Mouse (Mus musculus): ENCODE results near the gene Coq7.

Gene Coq7

GRCm38 (mm10) chr7:118493892-118494291 is 39.3 kb downstream of the Coq7 start:
- DNase-seq, result no peak

DNA sequence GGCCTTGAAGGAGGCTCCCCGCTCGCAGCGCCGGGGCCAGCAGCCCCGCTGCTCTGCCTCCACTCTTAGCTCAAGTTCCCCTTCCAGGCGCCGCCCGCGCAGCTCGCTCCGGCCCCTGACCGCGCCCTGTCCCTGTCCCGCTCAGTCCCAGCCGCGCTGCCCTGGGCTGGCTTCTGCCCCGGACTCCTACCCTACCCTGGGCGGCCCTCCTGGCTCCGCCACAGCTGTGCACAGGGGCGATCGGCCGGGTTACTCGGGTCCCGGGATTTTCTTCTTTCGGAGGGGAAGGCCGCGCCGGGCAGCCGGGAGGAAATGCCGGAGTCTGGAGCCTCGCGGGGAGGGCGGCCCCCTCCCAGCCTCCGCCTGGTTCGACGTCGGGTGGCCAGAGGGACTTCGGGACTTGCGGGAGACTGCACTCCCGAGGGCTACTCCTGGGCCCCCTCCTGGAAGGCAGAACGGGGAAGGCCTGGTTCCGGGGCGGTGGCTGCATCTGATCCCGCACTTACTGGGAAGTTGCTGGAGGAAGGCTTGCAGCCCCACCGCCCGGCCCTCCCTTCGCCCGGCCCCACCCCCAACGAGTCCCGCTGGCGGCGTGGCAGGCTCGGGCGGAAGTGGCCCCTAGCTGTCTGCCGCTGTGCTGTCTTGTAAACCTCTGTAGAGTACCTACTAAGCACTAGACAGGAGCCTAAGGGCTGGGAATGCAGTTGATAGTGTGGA is 41.6 kb downstream of the Coq7 start, which contains the start of gene Itpripl2:
TSS of gene Itpripl2 (minus strand) at position 545 of the 717 bp plus-strand sequence.
- DNase-seq, result peak; percentile 46 to 47

DNA sequence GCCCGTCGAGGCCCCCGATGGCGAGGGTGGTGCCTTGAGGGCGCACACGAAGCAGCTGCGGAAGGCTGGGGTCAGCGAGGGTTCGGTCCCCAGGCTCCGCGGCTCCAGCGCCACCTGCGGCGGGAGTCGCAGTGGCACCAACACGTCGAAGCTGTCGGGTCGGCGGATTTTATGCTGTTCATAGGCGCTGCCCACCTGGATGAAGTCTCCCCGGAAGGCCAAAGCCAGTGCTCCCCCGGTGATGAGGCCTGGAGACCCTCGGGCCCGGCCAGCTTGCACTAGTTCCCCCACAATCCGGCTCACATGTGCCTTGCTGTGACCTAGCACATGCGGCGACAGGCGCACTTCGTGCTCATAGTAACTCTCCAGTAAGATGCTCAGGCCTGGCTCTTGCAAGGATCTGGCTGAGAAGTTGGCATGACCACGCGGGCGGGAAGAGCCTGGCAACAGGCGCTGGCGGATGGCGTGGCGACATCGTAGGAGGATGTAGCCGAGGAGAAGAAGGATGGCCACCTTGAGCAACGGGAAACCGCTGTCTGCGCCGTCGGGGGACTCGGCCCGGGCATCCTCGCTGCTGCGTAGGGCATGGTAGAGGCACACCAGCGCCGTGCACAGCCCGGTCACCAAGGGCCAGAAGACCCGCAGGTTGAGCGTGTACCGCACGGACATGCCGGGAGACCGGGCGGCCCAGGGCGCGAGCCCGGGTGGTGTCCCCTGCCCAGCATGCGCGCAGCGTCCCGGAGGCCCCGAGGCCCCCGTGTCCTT is 42.3 kb downstream of the Coq7 start:
- DNase-seq, result peak in 1 of 2 experiments; percentile 7

DNA sequence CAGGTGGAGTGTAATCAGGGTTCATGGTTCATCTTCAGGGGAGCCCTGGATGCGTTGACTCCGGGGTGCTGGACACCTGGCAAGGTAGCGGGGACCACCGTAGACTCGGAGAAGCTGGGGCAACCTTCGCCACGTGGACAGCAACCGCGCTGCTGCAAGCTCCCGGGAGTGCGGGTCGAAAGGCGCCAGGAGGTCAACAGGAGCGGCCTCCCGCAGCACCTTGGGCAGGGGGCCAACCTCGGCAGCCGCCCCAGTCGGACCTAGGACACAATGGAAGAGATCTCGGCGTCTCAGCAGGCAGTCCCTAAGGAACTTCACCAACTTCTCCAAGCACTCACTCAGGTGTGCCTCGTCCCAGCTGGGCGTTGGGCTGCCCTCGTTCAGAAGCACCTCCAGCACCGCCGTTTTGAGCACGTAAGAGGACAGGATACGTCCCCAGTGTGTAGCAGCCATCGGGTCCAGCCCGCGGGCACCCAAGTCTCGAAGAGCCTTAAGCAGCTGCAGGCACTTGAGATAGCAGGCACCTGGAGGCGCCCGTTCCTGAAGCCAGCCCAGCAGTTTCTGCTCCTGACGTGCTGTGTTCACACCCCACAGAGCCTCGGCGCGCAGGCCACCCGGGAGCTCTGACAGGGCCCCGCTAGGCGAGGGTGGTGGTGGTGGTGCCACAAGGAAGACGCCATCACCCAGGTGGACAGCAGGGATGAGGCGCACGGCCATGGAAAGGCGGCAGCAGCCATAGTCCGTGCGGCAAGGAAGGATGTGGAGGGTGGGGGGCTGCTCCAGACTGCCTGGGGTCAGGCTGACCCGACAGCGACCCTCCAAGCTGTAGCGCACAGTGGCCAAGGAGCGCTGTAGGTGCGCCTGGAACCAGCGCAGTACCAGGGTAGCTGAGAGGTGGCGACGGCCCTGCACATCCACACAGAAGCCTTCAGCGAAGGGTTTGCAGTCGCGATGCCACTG is 43.2 kb downstream of the Coq7 start:
- no peak for DNase-seq

DNA sequence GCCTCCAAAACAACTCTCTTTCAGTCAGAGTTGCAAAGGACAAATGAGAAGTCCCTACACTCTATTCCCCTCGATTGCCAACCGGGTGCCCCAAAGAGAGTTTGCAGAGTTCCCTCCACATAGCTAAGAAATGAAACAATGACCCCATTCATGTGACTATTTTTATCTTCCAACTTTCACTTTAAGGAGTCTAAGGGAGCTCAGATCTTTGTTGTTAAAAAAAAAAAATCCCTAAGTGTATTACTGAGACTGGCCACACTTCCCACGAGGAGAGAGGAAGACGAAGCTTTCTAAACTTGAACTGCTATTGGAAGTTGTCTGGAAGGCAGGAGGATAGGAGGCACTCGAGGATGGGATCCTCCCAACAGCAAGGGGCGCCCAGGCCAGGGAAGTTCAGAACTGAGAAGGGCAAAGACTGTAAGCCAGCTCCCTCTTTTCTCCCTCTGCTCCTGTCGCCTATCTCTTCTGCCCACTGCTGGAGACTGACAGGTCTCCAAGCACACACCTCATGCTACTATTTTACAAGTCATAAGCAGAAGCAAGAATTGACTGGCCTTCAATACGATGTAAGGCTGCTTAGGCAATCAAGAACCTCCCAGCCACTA is 45.0 kb downstream of the Coq7 start:
- no peak for DNase-seq

DNA sequence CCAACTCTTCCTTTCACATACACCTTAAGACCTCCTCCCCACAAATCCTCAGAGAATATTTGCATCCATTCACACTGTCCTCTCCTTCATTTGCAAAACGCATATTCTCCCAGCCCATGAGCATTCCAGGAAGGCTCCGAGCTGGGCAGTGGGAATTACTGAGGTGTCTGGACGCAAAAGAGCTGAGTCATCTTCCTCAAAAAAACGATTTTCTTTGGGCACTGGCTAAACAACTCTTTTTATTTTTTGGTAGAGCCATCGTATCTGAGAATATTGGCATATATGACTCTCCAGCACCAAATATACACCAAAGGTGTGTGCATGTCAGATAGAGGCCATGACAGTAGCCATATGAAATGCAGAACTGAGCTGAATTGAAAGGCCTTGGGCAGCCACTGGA is 46.2 kb downstream of the Coq7 start:
- DNase-seq, result no peak

DNA sequence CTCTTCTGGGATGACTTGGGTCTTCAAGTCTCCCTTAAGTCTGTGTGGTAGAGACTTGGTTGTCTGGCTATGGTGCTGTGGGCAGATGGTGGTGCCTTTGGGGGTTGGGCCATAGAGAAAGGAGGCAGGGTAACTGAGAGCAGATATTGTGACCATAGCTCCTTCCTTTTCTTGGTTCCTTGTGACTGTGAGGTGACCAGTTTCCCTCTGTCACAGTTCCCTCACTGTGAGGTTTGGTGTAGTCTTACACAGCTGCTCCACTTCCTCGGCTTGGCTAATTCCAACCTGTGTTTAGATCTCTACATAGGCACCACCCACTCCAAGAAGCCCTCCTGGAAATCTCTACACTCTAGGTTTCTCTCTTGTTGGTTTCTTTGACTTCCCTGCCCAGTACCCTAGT is 49.2 kb downstream of the Coq7 start:
- DNase-seq, result no peak

DNA sequence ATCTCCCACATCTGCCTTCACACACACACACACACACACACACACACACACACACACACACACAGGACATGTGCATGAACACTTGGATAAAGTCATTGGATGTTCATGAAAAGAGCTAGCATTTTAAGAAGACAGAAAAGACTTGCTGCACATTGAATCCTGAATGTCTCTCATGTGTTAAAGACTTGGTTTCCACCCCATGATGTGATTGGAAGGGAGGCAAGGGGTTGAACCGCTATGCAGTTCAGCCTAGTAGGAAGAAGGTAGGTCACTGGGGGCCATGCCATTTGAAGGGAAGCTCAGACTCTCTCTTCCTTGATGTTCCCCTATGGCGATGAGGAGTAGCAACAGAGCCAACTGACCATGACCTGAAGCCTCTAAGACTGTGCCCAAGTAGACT is 51.2 kb downstream of the Coq7 start:
- no peak for DNase-seq

DNA sequence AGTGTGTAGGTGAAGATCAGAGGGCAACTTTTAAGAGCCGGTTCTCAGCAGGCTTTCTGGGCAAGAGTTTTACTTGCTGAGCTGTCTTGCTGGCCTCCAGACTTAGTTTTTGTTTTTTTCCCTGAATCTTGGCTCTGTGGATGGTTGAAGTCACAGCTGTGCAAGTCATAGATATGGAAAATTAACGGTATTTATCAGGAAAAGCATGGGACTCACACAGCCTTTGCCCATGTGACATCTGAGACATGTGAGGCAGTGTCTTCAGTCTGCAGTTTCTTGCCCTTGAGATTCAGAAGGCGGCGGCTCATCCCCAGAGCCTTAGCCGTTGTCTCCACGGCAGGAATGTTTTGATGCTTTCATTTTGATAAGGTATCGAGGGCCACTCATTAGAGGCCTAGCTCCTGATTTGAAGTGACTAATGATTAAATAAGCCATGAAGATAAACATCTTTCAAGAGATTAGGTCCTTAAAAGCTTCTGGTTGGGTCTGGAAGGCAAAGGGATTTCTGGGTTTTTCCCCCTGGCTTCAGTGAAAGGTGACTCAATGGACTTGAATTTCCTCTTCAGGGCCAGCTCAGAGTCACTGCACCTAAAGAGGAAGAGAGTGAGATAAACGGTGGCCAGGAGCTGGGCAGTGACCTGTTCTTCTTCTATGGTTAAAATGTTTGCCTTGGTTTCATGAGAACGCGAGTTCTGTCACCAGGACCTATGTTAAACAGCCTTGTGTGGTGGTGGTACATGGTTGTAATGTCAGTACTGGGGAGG is 51.9 kb downstream of the Coq7 start:
- DNase-seq, result no peak

DNA sequence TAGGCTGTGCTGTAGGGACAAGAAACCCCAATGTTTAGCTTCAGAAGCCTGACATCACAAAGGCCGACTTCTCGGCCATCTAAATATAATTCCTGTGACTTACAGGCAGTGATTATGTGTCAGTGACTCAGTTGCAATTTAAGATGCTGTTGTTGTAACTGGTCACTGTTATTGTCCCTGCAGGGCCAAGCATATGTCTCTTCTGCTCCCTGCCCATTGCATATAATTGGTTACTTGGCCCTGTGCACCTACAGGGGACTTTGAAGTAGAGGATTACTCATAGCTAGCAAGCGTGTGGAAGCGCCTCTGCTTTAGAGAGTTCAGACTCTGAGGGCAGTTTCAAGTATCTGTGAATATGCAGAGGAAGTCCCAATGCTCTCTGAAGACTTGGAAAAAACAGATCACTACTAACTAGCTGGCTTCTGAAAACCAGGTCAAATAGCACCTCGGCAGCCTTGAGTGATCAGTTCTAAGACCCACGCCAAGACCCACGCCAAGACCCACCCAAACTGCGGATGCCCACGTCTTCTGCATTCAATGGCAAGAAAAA is 52.9 kb downstream of the Coq7 start:
- no peak for DNase-seq

DNA sequence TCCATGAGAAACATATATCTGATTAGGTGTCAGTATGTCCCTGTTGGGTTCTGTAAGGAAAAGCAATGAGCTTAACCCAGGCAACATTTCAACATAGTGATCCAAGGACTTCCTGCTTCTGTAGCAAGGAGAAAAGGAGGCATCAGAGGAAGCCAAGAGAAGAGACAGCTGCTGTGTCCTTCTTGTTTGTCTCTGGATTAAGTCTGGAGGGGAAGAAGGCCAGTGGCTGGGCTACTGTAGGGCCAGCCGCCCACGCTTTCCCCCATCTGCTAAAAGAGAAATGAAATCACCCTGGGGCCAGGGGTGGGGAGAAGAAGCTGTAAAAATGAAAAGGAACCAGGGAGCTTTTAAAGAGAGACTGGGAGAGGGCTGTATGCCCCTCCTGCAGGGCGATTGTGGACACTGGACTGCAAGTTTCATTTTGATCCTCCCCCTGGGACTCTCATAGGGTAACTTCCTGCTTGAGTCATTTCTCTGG is 54.3 kb downstream of the Coq7 start:
- DNase-seq, result no peak

- no peak for DNase-seq
These were observed 56.7 kb downstream of the Coq7 start for GRCm38 (mm10) chr7:118476428-118476827.

DNA sequence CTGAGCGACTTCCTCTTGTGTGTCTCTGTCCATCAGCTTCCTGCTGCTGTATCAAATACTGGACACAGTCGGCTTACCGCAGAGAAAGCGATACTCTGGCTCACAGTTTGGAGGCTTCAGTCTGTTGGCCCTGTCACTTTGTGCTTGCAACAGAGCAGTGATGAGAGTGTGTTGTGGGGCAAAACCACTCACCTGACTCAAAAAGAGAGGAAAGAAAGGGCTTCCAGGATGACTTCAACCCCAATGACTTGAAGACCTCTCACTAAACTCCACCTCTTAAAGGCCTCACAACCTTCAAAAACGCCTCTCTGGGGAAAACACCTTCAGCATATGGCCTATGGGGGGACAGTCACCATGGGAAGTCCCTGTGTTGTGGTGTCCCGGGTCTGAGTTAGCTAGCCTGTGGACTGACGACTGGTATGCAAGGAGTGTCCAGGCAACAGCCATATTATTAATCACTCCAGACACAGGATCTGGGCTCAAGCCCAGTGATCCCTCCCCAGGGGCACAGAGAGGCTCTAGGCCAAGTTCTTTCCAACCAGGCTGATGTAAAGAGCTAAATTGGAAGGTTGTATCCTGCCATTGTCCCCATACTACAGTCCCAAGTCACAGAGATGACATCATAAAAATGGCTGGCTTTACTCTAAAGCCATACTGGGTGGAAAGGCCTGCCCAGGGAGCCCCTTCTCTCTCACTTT is 58.0 kb downstream of the Coq7 start:
- no peak for DNase-seq

DNA sequence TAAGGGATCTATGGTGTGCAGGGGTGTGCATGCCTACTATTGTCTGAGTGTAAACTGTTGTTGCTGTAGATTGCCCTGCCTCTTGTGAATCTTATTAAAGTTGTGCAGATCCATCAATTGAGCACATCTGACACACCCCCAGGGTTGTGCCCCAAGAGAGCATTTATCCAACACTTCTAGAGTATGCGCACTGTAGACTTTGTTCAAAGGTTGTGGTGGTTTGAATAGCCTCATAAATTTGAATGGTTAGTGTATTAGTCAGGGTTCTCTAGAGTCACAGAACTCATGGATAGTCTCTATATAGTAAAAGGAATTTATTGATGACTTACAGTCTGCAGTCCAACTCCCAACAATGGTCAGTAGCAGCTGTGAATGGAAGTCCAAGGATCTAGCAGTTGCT is 60.3 kb downstream of the Coq7 start:
- no peak for DNase-seq

DNA sequence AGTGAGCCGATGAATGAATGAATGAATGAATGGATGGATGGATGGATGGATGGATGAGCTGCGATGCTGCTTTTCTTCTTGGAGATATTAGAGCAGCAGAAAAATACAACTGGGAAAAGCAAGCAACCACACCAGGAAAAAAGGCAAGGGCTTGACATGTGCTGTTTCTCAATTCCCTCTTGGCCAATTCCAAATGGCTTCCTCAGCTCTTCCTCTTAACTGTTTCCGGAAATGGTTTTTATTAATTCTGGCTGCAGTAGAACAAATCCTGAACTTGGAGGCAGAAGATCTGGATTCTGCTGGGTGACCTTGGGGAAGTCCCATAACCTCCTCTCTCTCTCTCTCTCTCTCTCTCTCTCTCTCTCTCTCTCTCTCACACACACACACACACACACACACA is 65.1 kb downstream of the Coq7 start:
- DNase-seq, result no peak

GRCm38 (mm10) chr7:118464432-118464831 is 68.7 kb downstream of the Coq7 start:
- DNase-seq, result no peak

DNA sequence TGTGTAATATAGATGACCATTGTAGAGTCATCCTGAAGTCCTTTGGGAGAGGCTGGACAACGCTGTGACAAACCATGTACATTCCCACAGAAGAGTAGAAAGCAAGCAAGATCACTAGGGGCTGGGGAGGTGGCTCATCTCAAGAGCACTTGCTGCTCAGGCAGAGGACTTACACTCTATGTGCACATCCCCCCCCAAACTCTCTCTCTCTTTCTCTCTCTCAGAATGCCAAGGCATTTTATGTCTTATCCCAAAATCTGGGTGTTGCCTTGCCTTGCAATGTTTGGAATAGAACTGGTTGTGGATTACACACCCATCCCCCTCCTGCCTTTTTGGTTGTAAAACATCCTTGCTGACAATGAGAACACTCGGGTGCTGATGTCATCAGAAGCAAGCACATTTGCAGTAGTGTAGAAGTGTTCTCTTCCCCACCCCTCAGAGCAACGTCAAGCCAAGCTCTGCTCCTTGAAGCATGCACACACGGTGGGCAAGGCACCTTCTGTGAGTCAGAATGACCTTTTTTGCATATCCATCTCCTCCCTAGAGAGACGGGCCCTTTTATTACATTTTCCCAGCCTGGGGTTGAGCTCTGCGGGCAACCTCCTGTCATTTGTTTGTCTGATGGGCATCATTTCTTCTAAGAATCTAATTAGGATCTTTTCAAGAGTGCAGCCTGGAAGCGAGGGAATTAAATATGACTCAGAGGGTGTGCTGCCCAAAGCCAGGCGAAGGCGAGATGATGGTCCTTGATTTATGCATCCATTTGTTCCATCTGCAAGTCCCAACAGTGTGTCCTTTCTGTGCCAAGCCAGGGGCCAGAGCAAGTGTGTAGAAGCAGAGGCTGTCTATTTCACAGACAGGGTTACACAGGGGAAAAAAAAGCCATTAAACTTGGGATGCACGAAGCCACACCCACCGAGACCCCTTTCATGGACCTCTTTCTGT is 70.1 kb downstream of the Coq7 start:
- no peak for DNase-seq

GRCm38 (mm10) chr7:118461400-118462136 is 71.6 kb downstream of the Coq7 start:
- DNase-seq, result no peak
